Mouse (Mus musculus) naive thymus-derived CD4-positive, alpha-beta T cell, adult 2 months (primary cell): Measurements from ENCODE around the gene Snx30.

Experiments
- DNase-seq: peaks from one replicate; pipeline ENCODE4 v3.0.0-alpha.2; 2011; ENCODE audit warnings: low read depth

Snx30 gene

GRCm38 (mm10) chr4:59824860-59825259 lies 19.2 kb downstream of the Snx30 start:
- peak; percentile 47 for DNase-seq

GRCm38 (mm10) chr4:59825634-59826033 lies 20.0 kb downstream of the Snx30 start:
- DNase-seq = no peak

DNA sequence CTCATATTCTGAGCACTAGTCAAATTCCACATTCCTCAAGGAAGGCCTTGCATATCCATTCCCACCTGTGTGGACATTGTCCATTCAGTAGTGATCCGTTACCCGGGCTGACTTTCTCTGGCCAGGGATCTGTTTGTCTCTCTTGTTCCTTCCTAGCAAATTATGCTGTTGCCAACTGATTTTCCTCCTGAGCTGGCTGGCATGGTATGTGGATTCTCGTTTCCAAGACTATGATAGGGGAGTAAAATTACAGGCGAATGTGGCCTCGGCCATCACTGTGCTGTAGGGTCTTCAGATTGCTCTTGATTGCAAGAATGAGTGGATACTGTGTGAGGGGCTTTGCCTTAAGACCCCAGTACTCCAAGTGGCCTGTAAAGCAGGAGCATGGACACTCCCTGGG lies 20.7 kb downstream of the Snx30 start:
- DNase-seq = no peak

DNA sequence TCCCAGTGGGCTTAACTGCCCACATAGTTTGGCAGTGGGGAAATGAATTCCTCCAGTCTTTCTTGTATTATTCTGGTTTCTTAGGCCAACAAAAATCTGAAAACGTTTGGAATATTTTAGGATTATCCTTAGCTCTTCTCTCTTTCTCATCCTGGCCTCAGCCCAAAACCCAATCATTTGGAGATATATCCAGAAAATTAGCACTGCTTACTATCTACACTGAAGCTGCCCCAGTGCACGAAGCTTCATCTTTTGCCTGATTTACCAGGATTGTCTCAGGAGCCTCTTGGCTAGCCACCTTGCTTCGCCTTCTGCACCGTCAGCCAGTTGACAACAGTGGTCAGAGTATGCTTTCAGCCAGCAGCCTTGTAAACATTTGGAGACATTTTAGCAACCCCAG lies 23.4 kb downstream of the Snx30 start:
- DNase-seq = no peak

DNA sequence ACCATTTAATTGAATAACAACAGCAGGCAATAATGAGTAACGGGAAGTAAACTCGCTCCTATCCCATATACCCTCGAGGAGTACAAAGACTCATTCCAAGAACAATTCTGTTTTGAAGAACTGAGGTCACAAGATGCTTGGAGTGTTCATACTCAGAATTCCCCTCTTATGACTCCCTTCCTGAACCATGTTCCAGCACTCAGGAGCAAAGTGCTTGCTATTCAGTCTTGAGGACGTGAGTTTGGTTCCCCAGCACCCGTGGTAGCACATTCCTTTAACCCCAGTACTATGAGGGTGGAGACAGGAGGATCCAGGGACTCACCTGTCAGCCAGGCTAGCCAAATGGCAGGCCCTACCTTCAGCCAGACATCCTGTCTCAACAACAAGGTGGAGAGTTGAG lies 25.4 kb downstream of the Snx30 start:
- no peak for DNase-seq

DNA sequence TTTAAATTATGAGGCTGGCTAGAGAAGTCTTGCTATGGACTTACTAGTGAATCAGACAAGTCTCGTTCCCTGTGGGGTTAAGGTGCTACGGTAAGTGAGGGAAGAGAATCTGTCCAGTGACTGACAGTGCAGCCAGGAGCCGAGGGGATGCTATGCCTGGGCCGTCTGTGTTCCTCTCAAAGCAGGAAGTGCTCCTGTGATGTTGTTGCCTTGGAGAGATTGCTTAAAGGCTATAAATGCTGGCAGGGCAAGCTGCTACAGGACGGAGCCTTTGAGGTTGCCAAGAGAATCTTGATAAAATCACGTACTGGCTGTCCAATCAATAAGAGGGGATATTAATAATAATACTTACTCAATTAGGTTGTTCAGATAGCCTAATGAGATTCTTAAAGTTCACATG lies 27.2 kb downstream of the Snx30 start:
- DNase-seq = no peak

DNA sequence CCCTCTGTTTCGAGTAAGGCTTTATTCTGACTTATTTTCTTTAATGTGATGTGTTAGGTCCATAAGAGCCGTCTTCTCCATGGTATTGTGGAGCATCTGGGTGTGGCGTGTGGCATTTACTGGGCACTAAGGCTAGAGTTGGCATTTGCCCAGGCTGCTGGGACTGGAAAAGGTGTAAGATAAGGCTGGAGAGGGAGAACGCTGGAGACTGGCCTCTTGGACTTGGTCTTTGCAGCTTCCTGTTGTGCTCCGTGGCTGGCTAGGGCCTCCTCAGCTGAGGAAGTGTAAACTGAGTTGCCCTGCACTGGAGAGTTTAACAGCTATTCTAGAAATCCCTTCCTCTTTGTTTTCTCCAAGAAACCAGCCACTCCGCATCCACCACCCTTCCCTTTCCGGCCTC lies 32.0 kb downstream of the Snx30 start:
- no peak for DNase-seq

DNA sequence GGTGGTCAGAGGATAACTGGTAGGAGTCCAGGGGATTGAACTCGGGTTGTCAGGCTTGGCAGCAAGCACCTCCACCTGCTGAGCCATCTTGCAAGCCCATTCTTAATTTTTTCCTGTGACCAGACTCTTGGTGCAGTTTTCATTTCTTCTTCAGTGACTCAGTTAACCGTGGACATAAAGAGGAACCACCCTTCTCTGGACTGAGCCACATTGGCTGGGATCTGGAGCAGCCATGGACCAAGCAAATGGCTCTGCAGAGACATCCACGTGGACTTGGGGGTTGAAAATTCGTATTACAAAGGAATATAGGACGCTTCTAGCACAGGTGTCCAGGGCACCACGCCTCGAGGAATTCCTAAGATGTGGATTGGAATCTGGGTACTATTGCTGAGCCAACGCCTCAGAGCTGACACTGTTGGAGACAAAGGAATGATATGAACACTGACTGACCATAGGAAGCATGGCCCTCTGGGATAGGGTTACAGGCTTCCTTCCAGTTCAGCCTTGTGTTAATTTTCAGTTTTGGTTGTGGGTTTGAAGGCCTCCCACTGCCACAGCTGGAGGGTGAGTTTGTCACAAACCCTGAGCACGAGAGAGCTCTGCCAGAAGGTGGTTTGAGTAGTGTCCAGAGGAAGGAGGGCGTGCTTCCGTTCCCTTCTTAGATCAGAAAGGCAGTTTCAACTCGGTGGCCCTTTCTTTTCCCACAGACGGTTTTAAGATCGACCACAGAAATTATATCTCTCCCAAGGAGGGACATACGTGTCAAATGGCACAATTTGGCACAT lies 39.0 kb downstream of the Snx30 start:
- DNase-seq = no peak

- DNase-seq = no peak
These were observed 39.6 kb downstream of the Snx30 start for GRCm38 (mm10) chr4:59845245-59845637.

- no peak for DNase-seq
These were observed 41.8 kb downstream of the Snx30 start for GRCm38 (mm10) chr4:59847447-59847846.

GRCm38 (mm10) chr4:59850181-59850580 lies 44.5 kb downstream of the Snx30 start:
- DNase-seq = peak; percentile 89

- DNase-seq = no peak
These were observed 45.4 kb downstream of the Snx30 start for GRCm38 (mm10) chr4:59850886-59851623.

GRCm38 (mm10) chr4:59853155-59853554 lies 47.5 kb downstream of the Snx30 start:
- no peak for DNase-seq

GRCm38 (mm10) chr4:59859693-59860425 lies 54.2 kb downstream of the Snx30 start:
- DNase-seq = no peak

GRCm38 (mm10) chr4:59860431-59860830 lies 54.8 kb downstream of the Snx30 start:
- no peak for DNase-seq

DNA sequence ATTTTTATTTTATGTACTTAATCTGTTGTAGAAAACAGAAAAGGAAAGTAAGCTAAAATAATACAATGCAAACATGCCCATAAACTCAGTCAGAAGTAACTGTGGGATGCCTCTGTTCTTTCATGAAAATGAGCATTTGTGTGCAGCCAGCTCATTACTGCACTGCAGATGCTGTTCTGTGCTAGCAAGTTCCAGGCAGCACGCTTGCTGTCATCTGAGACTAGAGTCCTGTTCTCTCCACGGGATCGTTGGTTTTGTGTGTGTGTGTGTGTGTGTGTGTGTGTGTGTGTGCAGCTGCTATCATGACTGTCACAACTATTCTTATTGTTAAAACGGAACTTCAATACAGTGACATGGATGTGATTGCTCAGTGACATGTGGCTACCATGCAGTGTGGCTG lies 56.2 kb downstream of the Snx30 start:
- DNase-seq = no peak

DNA sequence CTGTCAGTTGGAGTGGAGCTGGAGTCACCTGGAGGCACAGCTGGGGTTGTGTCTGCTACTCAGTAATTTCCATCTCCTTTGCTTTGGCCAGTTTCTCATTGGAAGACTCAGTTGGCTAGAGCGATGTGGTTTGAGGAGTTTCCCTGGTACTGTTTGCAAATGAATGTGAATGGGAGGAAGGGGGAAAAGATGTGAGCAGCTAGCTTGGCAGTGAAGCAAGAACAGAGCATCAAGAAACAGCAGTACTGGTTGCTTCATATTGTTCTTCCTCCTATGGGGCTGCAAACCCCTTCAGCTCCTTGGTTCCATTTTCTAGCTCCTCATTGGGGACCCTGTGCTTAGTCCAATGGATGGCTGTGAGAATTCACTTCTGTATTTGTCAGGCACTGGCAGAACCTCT lies 56.7 kb downstream of the Snx30 start:
- no peak for DNase-seq

- no peak for DNase-seq
These were observed 58.2 kb downstream of the Snx30 start for GRCm38 (mm10) chr4:59863869-59864268.

GRCm38 (mm10) chr4:59868086-59868485 lies 62.4 kb downstream of the Snx30 start:
- no peak for DNase-seq

- no peak for DNase-seq
These were observed 63.9 kb downstream of the Snx30 start for GRCm38 (mm10) chr4:59869488-59870057.

DNA sequence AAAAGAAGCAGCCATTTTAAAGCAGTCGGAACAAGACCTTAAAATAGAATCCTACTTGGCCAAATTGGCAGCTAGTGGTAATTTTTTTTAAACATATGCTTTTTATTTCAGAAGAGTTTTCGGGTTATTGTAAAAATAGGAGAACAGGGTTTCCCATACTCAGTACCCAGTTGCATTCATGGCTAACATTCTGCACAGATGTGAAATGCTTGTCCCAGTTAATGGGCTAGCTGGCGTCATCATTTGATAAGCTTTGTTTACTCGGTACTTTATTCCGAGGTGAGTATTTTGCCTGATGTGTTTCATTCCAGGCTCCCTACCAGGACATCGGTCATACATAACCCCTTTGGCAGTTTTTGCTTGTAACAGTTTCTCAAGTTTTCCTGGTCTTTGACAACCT lies 64.8 kb downstream of the Snx30 start:
- DNase-seq = no peak

GRCm38 (mm10) chr4:59870859-59871591 lies 65.4 kb downstream of the Snx30 start:
- peak; percentile 84 for DNase-seq
